Mouse (Mus musculus): ENCODE data around the gene Pakap. TPM values are rescaled to one million over a fixed set of nuclear protein-coding genes. Genes with fewer than 3 reads are reported as not detected.

The Pakap gene
- polyA plus RNA-seq, 1 experiment from 2014 or later: 35.4 TPM

DNA sequence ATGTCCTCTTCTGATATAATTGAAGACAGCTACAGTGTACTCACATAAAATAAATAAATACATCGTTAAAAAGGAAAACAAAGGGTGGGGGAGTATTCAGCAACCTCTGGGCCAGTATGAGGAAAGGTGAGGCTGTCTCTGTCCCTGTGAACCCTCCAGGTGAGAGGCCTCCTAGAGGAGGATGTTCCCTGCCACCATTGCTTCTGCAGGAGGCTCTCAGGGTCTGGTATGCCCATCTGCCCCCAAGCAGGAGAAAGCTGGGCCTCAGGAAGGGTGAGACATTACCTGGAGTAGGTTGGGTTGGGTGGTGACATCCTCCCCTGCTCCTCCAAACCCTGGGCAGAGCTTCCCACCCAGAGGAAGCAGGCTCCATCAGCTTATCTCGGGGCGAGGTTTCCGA, 182.7 kb downstream of the Pakap start:
- Histone ChIP-seq H3K4me2 (no peak overlapping the region), H3K4me1 (0 out of 2 replicates have a peak, but pooled peaks cover 5% of the 10 kb centered on the region), H3K27me3 (no peaks in the 10 kb centered on the region), H3K4me3 (no peak overlapping the region), H3K9me3 (no peaks in the 10 kb centered on the region), H3K36me3 (peaks cover 5% of the 10 kb centered on the region), H3K9ac (no peak overlapping the region), H3K27ac (no peak overlapping the region)
- 77% methylated on average over 4 of the region's 4 CpGs for WGBS
- no peak for ATAC-seq (ENCODE audit: insufficient number of reproducible peaks, insufficient read depth, low FRiP score, low TSS enrichment, low read depth)

DNA sequence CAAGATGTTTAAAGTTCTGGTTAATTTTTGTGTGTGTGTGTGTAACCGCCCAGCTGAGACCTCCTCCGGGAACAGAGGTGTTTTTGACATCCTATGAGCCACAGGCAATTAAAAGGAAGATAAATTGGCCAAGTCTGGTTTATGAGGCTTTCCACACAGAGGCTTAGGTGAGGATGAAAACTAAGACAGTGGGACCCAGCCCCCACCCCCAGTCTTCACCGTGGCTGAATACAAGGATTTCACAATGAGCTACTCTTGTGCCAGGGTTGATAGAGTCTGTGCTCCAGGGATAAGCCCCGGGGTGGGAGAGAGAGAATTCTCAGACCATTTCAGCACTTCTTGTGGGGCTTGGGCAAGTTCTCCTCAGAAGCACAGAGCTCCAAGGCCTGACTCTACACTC, 183.1 kb downstream of the Pakap start:
- WGBS: 62% methylated on average over 4 of the region's 4 CpGs
- no peak for ATAC-seq (ENCODE audit: insufficient number of reproducible peaks, insufficient read depth, low FRiP score, low TSS enrichment, low read depth)

DNA sequence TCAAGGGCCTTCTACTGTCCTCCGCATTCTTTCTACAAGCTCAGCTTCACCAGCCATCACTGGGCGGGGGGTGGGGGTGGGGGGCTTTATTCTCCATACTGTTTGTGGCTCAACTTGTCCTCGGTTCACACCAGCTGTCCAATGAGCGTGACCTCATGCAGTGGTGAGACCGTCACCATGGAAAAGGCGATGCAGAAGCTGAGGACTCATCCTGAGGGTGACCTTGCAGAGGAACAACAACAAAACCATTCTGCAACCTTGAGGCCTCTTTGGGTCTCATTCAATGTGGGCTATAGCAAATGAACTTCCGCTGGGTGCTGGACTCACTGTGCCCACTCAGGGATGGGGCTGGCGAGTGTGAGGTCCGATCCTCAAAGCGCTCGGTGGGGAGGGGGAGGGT, 183.6 kb downstream of the Pakap start:
- H3K9ac ChIP-seq: no peak overlapping the region
- no peak overlapping the region for H3K27ac ChIP-seq
- WGBS: 95% methylated on average over 11 of the region's 11 CpGs
- no peaks in the 10 kb centered on the region for H3K9me3 ChIP-seq
- no peaks in the 10 kb centered on the region for H3K27me3 ChIP-seq
- 0 out of 2 replicates have a peak, but pooled peaks cover 5% of the 10 kb centered on the region for H3K4me1 ChIP-seq
- no peaks in the 10 kb centered on the region; the same call in 1 of the 2 replicates for H3K36me3 ChIP-seq
- no peak overlapping the region for H3K4me3 ChIP-seq
- H3K4me2 ChIP-seq: no peak overlapping the region
- no peak for ATAC-seq (ENCODE audit: insufficient number of reproducible peaks, insufficient read depth, low FRiP score, low TSS enrichment, low read depth)

More for the DNA sequence above, 183.1 kb downstream of the Pakap start:
- no peaks in the 10 kb centered on the region for H3K27me3 ChIP-seq
- no peaks in the 10 kb centered on the region for H3K9me3 ChIP-seq
- H3K36me3 ChIP-seq: peaks cover under 1% of the 10 kb centered on the region
- no peak overlapping the region for H3K4me3 ChIP-seq
- H3K9ac ChIP-seq: no peak overlapping the region
- H3K4me1 ChIP-seq: 0 out of 2 replicates have a peak, but pooled peaks cover 5% of the 10 kb centered on the region
- H3K4me2 ChIP-seq: no peak overlapping the region
- no peak overlapping the region for H3K27ac ChIP-seq

DNA sequence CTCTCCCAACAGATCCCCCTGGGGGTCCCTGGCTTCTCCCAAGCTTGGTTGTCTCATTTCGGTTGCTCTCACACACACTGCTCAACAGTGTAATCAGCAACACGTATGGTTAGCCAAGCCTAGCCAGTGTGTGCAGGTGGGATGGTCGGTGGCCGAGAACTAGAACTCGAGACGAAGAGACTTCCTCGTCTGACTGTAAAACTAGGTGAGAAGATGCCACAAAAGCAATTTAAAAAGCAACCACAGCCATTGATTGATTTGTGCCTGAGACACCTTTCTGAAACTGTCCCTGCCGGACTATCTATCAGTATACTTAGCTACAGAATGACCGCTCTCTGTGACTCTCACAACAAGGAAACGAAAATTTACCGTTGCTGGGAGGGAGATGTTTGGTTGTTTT, 187.1 kb downstream of the Pakap start:
- Histone ChIP-seq H3K27me3 (no peaks in the 10 kb centered on the region), H3K4me1 (peaks cover 11% of the 10 kb centered on the region; the same call in 1 of the 2 replicates), H3K4me3 (no peak overlapping the region), H3K27ac (no peak overlapping the region), H3K36me3 (peaks cover 7% of the 10 kb centered on the region; the same call in 1 of the 2 replicates), H3K9me3 (no peaks in the 10 kb centered on the region), H3K9ac (no peak overlapping the region), H3K4me2 (no peak overlapping the region)
- 90% methylated on average over 11 of the region's 11 CpGs for WGBS
- no peak for ATAC-seq (ENCODE audit: insufficient number of reproducible peaks, insufficient read depth, low FRiP score, low TSS enrichment, low read depth)

DNA sequence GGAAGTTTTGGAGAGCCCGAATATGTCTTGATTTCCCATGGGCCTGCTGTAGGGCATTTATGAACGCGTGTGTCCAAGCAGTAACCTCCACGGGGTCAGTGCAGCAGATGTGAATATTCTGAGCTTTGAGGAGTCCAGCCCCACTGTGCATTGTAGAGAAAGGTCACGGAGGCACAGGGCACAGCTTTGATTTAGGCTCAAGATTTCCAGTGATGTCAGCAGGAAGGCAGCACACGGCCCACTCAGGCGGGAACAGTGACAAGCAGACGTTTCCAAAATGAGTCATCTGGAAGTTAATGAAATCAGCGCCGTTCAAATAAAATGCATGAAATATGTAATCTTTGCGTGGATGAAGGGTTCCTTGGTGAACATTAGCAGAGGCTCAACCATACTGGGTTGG, 190.0 kb downstream of the Pakap start:
- WGBS: 36% methylated on average over 11 of the region's 11 CpGs
- 0 out of 2 replicates have a peak, but pooled peaks cover 7% of the 10 kb centered on the region for H3K36me3 ChIP-seq
- H3K4me2 ChIP-seq: no peak overlapping the region
- H3K4me1 ChIP-seq: peaks cover 16% of the 10 kb centered on the region; the same call in 1 of the 2 replicates
- no peak overlapping the region for H3K4me3 ChIP-seq
- H3K9ac ChIP-seq: no peak overlapping the region
- peak overlapping the region; percentile 28; the same call in 1 of the 2 replicates for H3K27ac ChIP-seq
- H3K9me3 ChIP-seq: no peaks in the 10 kb centered on the region
- ATAC-seq (ENCODE audit: insufficient number of reproducible peaks, insufficient read depth, low FRiP score, low TSS enrichment, low read depth): no peak
- no peaks in the 10 kb centered on the region for H3K27me3 ChIP-seq

DNA sequence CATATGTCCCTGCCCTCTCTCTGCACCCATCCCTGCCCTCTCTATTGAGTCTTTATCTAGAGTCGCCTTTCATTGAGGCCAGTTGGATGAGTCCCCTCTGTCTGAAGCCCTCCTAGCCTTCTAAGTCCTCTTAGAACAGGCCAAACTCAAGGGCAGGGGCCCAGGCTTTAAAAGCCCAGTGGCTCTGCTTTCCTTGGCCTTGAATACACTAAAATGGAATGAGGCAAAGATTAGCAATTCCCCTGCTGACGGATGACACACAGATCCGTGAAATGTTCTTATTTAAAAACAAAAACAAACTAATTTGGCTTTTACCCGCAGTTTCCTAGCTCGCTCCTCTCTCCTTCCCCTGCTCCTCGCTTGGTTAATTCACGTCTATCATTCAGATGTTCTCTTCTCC, 194.4 kb downstream of the Pakap start:
- Histone ChIP-seq H3K27me3 (no peaks in the 10 kb centered on the region), H3K9ac (no peak overlapping the region), H3K36me3 (0 out of 2 replicates have a peak, but pooled peaks cover 7% of the 10 kb centered on the region), H3K27ac (no peak overlapping the region), H3K4me1 (peaks cover 37% of the 10 kb centered on the region), H3K4me2 (no peak overlapping the region), H3K4me3 (no peak overlapping the region), H3K9me3 (no peaks in the 10 kb centered on the region)
- no peak for ATAC-seq (ENCODE audit: insufficient number of reproducible peaks, insufficient read depth, low FRiP score, low TSS enrichment, low read depth)
- WGBS: 48% methylated on average over 7 of the region's 7 CpGs

DNA sequence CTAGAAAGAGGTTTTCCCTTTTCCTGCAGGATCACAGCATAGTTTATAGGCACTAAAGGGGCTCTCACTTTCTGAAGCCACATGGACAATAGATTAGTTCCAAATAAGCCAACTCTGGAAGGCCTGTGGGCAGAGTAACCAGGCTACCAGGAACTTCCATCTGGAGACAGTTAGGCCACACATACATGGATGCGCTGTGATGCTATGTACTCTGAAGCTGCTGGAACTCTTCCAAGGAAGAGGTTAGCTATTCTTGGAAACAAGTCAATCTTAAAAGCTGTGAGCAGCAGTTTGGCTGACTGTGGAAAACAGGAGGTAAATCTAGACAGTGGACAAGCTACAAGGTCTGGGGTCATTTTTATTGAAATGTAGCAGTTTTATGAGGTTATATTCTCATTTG, 196.4 kb downstream of the Pakap start:
- peak overlapping the region; percentile 78 for H3K27ac ChIP-seq

DNA sequence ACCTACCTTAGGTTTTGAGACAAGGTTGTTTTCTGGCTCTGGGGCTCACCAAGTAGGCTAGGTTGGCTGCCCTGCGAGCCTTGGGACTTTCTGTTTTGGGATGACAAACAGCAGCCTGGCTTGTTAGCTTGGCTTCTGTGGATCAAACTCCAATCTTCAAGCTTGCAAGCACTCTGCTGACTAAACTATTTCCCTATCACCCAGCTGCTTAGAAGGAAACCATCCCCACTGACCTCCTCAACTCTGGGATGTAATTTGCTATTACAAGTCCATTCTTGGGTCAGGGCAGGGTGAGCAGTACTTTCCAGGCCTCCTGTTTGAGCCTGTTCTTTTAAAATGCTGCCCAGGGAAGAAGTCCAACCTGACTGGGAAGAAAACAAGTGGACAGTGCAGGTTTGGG, 196.9 kb downstream of the Pakap start:
- no peaks in the 10 kb centered on the region for H3K27me3 ChIP-seq
- H3K4me2 ChIP-seq: no peak overlapping the region
- peaks cover 32% of the 10 kb centered on the region for H3K4me1 ChIP-seq
- no peaks in the 10 kb centered on the region for H3K9me3 ChIP-seq
- no peak overlapping the region for H3K9ac ChIP-seq
- H3K27ac ChIP-seq: peak overlapping the region; percentile 78
- WGBS: 62% methylated on average over 1 of the region's 1 CpGs
- no peak overlapping the region for H3K4me3 ChIP-seq
- no peak for ATAC-seq (ENCODE audit: insufficient number of reproducible peaks, insufficient read depth, low FRiP score, low TSS enrichment, low read depth)
- H3K36me3 ChIP-seq: no peaks in the 10 kb centered on the region

More for the DNA sequence above, 196.4 kb downstream of the Pakap start:
- Histone ChIP-seq H3K9me3 (no peaks in the 10 kb centered on the region), H3K27me3 (no peaks in the 10 kb centered on the region), H3K4me1 (peaks cover 32% of the 10 kb centered on the region), H3K4me2 (no peak overlapping the region), H3K36me3 (no peaks in the 10 kb centered on the region), H3K4me3 (no peak overlapping the region), H3K9ac (no peak overlapping the region)
- no peak for ATAC-seq (ENCODE audit: insufficient number of reproducible peaks, insufficient read depth, low FRiP score, low TSS enrichment, low read depth)
- WGBS: 26% methylated on average over 1 of the region's 1 CpGs

DNA sequence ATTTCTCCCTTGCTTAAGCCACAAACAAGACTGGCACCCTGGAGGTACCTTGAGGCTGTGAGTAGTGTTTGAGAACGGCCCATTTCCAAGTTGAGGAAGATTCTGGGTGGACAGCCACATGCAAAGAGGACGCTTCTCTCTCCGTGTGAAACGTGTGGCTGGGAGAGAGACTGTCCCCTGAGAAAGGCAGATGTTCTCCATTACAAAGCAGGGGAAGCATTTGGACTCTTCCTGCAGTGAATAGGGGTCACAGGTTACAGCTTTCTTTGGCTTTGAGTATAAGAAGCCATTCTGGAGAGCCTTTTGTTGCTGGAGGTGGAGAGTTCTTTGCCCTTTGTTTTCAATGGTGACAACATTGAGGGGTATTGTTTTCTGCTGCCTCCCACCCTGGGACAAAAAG, 197.8 kb downstream of the Pakap start:
- Histone ChIP-seq H3K27ac (no peak overlapping the region), H3K9me3 (no peaks in the 10 kb centered on the region)
- 18% methylated on average over 4 of the region's 4 CpGs for WGBS

DNA sequence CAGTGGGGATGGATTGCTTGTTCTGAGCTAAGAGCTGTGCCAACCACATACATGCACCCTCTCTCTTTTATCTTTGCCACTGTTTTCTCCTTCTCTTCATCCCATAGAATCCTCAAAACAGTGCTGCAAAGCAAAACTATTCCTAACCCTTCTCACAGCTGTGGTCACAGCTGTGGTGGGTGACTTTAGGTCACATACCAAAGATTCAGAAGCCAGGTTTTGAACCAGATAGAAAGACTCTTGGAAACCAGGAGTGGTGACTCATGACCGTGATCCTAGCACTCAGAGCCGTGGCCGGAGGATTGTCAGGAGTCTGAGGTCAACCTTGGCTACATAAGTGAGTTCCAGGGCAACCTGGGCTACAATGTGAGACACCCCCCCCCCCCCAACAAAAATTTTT, 201.0 kb downstream of the Pakap start:
- Histone ChIP-seq H3K4me2 (no peak overlapping the region), H3K27me3 (no peaks in the 10 kb centered on the region), H3K4me3 (no peak overlapping the region), H3K9ac (no peak overlapping the region), H3K36me3 (no peaks in the 10 kb centered on the region), H3K4me1 (peaks cover 33% of the 10 kb centered on the region), H3K27ac (no peak overlapping the region), H3K9me3 (no peaks in the 10 kb centered on the region)
- 68% methylated on average over 3 of the region's 3 CpGs for WGBS
- ATAC-seq (ENCODE audit: insufficient number of reproducible peaks, insufficient read depth, low FRiP score, low TSS enrichment, low read depth): no peak

More for the DNA sequence above, 197.8 kb downstream of the Pakap start:
- Histone ChIP-seq H3K4me3 (no peak overlapping the region), H3K36me3 (no peaks in the 10 kb centered on the region), H3K27me3 (no peaks in the 10 kb centered on the region), H3K4me1 (peaks cover 35% of the 10 kb centered on the region), H3K9ac (no peak overlapping the region), H3K4me2 (no peak overlapping the region)
- ATAC-seq (ENCODE audit: insufficient number of reproducible peaks, insufficient read depth, low FRiP score, low TSS enrichment, low read depth): no peak

DNA sequence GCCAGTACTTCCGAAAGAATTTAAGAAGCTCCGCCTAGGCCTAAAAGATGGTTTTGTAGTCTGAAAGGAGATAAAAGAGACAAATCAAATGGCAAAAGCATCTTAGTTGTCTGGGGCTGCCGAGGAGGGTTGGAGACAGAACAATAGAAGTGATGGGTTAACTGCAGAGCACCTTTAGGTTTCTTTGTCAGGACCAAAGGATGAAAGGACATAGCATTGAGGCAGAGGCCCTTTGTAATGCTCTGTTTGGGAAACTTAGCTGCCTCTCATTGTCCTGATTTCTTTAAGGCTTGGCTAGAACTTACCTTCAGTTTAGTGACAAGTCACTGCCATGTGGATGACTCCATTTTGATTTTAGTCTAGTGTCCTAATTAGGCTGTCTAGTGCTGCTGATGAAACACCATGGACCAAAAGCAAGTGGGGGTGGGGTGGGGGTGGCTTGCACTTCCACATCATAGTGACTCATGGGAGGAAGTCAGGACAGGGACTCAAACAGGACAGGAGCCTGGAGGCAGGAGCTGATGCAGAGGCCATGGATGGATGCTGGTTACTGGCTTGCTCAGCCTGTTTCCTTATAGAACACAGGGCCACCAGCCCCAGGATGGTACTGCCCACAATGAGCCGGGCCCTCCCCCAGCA, 202.3 kb downstream of the Pakap start:
- no peak overlapping the region for H3K4me2 ChIP-seq
- no peak overlapping the region for H3K4me3 ChIP-seq
- no peaks in the 10 kb centered on the region for H3K9me3 ChIP-seq
- no peak for ATAC-seq (ENCODE audit: insufficient number of reproducible peaks, insufficient read depth, low FRiP score, low TSS enrichment, low read depth)
- H3K4me1 ChIP-seq: peaks cover 20% of the 10 kb centered on the region
- 70% methylated on average over 4 of the region's 4 CpGs for WGBS
- H3K9ac ChIP-seq: no peak overlapping the region
- no peaks in the 10 kb centered on the region for H3K36me3 ChIP-seq
- no peaks in the 10 kb centered on the region for H3K27me3 ChIP-seq
- H3K27ac ChIP-seq: no peak overlapping the region

DNA sequence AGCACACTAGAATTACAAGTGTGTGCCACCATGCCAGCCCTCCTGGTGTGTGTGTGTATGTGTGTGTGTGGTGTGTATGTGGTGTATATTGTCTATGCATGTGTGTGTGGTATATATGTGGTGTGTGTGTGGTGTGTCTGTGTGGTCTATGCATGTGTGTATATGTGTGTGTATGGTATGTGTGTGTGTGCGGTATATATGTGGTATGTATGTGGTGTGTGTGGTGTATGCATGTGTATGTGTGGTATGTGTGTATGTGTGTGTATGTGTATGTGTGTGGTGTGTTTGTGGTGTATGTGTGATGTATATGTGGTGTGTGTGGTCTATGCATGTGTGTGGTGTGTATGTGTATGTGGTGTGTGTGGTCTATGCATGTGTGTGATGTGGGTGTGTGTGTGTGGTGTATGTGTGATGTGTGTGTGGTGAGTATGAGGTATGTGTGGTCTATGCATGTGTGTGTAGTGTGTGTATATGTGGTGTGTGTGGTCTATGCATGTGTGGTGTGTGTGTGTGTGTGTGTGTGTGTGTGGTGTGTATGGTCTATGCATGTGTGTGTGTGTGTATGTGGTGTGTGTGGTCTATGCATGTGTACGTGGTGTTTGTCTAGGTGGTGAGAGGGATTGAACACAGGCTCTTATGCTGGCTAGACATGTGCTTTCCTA, 203.7 kb downstream of the Pakap start:
- Histone ChIP-seq H3K9me3 (no peaks in the 10 kb centered on the region), H3K4me1 (peaks cover 15% of the 10 kb centered on the region), H3K27ac (no peak overlapping the region), H3K27me3 (no peaks in the 10 kb centered on the region), H3K9ac (no peak overlapping the region), H3K4me3 (no peak overlapping the region), H3K36me3 (no peaks in the 10 kb centered on the region), H3K4me2 (no peak overlapping the region)
- peak; percentile 20; the same call in 1 of the 2 replicates for ATAC-seq (ENCODE audit: insufficient number of reproducible peaks, insufficient read depth, low FRiP score, low TSS enrichment, low read depth)
- WGBS: 95% methylated on average over 2 of the region's 2 CpGs

Data from embryonic facial prominence, embryonic 13.5 days (tissue).